Mouse (Mus musculus): ENCODE data around the gene Tfam. TPM values are rescaled to one million over a fixed set of nuclear protein-coding genes. Genes with fewer than 3 reads are reported as not detected.

Gene Tfam
- total RNA-seq, 2 experiments from 2014 or later: 56.9 to 57.7 TPM

Other genes starting within 250 kb of the Tfam start
- gene Bicc1, start 78.6 kb downstream of the Tfam start, total RNA-seq (2021): 10 to 100 TPM; 47.5 to 57.5 TPM
- 10 to 100 TPM; 71.0 to 88.4 TPM for gene Ube2d1, start 47.0 kb upstream of the Tfam start, total RNA-seq (2021)
- 10 to 100 TPM; 47.2 to 50.0 TPM for gene Cisd1, start 106.7 kb upstream of the Tfam start, total RNA-seq (2021)
- gene Ipmk, start 109.5 kb upstream of the Tfam start, total RNA-seq (2021): 10 to 100 TPM; 13.9 to 15.7 TPM

Data from gastrocnemius, postnatal 4 days (tissue).